Mouse (Mus musculus) heart, postnatal 36 days (tissue): Measurements from ENCODE around the gene Prdm9. TPM values are rescaled to one million over a fixed set of nuclear protein-coding genes. Genes with fewer than 3 reads are reported as not detected.

Experiments used
- DNase-seq, 2 experiments: peaks; one replicate each; pipeline ENCODE4 v3.0.0; 2021 to 2022
- intact Hi-C: fragments of 180-260 bp; cut with DNase I; formaldehyde crosslinking; loops from one replicate; pipeline ENCODE4 v1.15.1; 2025
- total RNA-seq, 2 experiments: library from RNA; stranded (reverse); gene quantifications; 2 replicates each; pipeline ENCODE4 v1.2.3; 2021

Gene Prdm9
- total RNA-seq, 2 experiments from 2014 or later, result 1.7 to 1.8 TPM

DNA sequence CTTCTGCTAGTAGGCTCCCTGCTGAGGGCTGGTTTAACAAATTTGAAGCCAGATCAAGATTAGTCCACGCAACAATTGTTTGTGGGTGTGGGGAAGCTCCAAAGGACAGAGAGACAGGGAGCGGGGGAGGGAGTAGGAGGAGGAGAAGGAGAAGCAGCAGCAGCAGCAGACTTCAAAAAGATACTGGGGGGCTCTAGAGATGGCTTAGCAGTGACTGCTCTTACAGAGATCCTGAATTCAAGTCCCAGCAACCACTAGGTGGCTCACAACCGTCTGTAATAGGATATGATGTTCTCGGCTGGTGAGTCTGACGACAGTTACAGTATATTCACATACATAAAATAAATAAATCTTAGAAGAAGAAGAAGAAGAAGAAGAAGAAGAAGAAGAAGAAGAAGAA is 34.0 kb downstream of the Prdm9 start:
- DNase-seq, result peak in 1 of 2 experiments; percentile 16

DNA sequence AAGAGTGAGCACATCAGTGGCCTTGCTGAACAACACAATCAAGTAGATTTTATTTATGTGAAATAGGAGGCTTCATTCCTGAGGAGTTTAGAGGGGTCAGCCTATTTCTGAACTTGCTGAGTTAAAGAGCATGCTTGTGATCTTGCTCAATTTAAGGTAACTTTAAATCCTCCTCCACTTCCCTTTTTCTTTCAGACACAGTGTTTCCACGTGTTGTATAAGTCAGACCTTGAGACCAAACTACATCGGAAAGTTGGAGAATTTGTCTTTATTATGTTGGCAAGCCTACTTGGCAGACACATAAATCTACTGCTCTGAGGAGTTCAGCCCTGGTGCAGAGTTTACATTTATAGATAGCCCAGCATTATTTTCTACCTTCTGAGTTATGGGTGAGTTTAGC is 35.3 kb downstream of the Prdm9 start:
- intact Hi-C loops, result loop anchor here (5.0 kb wide), 1 partner anchor 193 kb away; no protein-coding TSS in a partner anchor
- no peak for DNase-seq

More for the DNA sequence above, 34.0 kb downstream of the Prdm9 start:
- intact Hi-C loops, result no loop called here

DNA sequence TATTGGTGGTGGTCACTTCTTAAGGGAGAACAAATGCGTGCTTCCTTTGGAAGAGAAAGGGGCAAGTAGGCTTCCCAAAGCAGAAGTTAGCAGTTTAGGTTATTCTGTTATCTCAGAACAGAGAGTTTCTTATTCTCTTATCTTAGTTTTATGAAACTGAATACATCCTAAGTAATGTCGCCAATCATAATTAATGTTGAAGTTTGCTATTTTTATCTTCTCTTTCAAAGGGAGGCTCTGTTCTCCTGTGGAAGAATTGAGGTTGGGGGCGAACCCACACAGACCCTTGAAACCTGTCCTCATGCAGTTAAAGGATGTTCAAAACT is 36.4 kb downstream of the Prdm9 start:
- no peak for DNase-seq
- intact Hi-C loops, result loop anchor here (2.0 to 5.0 kb wide), 3 partner anchors 29 to 195 kb away; partner anchors contain the start of genes Psmb1 and Tbp

DNA sequence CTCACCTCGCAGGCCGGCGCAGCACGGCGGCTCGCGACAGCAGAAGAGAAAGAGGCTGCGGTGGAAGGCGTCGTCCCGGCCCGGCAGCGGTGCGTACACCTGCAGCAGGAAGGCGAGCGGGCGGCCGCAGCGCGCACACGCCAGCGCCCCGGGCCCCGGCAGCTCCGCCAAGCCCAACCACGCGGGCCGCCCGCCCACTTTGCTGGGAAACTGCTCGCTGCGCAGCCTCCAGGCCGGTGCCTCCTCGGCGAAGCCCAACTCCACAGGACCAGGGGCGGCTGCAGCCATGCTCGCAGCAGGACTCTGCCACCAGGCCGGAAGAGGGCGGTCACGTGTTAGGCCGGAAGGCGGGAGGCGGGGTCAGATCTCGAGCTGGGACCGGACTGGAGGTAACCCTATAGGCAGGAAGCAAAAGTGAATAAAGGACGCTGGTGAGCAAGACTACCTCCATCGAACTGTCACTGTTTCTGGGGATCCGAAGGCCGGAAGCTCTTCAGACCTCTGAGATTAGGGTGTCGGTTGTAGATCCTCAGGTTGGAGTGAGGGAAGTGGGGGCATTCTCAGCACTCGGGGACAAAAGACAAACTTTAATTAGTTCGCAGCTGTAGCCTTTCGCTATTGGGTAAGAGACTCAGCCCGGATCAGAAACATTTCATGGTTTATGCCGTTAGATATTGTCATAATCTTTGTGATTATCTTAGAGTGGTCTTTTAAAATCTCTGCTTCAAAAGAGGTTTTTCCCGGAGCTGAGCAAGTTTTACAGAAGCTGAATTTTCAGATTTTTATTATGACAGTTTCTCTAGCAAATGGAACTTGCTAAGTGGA is 37.0 kb downstream of the Prdm9 start, which contains the start of gene Pdcd2:
Gene Pdcd2 (minus strand): TSS at position 316 of the 825 bp plus-strand sequence.
- intact Hi-C loops, result loop anchor here (2.0 to 5.0 kb wide), 3 partner anchors 28 to 195 kb away; partner anchors contain the start of genes Psmb1 and Tbp
- peak; percentile 94 for DNase-seq

DNA sequence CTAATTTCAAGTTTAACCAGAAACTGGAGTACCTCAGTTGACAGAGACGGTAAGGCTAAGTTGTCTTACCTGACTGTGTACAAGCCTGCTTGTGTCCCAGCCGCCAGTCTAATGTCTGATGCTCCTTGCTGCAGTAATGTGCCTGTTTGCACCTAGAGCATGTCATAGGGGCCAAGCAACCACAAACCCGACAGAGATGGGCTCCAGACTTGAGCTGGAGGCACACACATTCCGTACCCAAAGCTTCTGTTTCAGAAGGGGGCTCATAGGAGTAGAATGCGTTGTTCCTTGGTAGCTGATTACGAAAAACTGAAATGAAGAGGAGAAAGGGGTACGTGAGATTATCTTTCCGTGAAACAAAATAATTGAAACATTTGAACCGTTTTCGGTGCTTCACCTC is 37.9 kb downstream of the Prdm9 start:
- no peak for DNase-seq
- intact Hi-C loops, result loop anchor here (2.0 to 5.0 kb wide), 3 partner anchors 28 to 196 kb away; partner anchors contain the start of genes Psmb1 and Tbp

DNA sequence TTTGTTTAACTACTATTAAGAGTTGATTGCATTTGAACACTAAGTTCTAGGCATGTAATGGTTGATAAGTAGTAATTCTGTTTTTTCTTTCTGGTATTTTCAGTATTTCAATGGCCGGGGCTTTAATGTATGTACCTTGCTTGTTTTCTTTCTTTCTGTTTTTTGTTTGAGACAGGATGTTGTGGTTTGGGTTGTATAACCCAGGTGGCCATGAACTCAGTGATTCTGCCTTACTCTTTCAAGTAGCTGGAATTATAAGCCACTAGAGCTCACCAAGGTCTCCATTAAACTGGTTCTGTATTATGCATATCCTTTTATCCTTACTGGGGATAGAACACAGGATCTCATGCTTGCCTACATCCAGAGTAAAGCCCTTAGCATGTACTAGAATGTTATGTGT is 45.4 kb downstream of the Prdm9 start:
- DNase-seq, result no peak
- intact Hi-C loops, result no loop called here

DNA sequence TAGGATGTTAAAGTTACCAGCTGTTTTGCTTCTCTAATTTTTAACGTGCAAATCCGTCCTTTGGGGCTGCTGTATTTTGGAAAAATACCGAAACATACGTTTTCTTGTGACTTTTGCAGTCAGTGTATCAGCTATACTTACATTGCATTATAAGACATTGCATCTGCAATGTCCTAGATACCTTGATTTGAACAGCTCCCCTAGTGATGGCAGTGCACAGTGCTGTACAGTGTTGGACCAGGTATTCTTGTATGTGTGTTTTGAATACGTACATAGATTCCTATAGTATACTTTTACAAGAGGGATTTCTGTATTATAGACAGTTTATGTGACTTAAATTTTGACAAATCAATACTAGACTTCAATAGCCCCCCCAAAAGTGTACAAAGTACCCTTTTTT is 46.0 kb downstream of the Prdm9 start:
- intact Hi-C loops, result no loop called here
- no peak for DNase-seq

DNA sequence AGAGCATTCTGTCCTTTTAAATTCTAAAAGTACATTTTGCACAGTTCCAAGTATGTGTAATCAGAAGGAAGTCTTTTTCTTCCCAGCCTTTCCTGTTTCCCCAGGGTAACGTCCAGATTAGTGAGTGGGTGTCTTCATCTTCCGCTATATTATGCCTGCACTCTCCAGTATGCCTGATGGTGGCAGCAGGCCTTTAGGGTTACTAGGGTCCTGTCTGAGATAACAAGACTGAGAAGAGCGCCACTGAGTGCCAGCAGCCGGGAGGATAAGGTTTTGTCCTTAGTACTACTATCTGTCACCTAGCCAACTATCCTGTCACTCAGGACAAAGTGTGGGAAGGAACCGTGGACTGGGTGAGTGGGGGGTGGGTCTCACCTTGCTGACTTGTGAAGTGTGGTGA is 46.4 kb downstream of the Prdm9 start:
- intact Hi-C loops, result no loop called here
- no peak for DNase-seq

DNA sequence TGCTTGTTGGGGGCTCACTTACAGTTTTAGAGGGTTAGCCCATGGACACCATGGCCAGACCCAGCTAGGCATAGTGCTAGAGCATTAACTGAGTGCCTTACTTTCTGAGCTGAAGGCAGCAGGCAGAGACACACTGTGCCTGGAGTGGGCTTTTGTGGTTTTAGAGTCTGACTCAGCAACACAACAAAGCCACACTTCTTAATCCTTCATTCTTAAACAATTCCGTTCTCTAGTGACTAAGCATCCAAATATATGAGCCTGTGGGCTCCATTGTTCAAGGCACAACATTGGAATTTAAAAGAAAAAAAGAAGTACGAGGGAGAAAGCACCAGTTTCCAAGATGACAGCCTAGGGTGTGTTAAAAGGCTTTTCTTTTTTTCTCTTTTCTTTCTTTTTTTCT is 53.5 kb downstream of the Prdm9 start:
- intact Hi-C loops, result no loop called here
- DNase-seq, result no peak

DNA sequence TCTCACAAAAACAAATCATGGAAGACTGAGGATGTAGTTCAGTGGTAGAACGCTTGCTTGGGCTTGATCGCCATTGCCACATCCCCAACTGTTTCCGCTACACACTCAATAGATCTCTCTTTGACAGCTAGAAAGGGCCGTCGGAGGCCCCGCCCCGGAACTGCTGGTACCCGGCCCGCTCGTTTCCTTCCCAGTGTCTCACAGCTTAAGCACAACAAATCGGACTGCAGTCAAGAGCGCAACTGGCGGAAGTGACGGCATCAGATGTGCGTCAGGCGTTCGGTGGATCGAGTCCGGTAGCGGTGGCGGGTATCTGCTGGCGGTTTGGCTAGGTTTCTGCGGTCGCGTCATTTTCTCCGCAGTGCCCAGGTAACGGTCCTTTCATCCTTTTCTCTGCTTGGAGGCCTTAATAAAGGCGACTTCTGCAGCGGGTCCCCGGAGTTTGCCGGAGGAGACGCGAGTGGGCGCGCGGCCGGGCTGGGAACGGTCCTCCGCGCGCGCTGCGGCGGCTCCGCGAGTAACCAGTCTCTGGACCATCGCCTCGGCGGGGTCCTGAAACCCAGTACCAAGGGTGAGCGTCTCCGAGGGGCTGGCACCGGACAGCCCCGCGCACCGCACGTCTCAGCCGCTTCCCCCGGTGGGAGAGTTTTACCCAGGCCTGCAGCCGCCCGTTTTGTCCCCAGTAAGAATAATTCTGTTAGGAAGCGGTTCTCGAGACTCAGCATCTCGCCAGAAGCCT is 64.3 kb downstream of the Prdm9 start, which contains the start of the genes Psmb1 and Tbp:
Gene Psmb1 (minus strand): TSS at position 96 of the 739 bp plus-strand sequence.
Gene Tbp (plus strand): TSS at position 233 of the 739 bp plus-strand sequence.
- intact Hi-C loops, result loop anchor here (2.0 kb wide), 1 partner anchor 27 kb away; the partner anchor contains the start of gene Pdcd2
- peak; percentile 94 to 96 for DNase-seq

DNA sequence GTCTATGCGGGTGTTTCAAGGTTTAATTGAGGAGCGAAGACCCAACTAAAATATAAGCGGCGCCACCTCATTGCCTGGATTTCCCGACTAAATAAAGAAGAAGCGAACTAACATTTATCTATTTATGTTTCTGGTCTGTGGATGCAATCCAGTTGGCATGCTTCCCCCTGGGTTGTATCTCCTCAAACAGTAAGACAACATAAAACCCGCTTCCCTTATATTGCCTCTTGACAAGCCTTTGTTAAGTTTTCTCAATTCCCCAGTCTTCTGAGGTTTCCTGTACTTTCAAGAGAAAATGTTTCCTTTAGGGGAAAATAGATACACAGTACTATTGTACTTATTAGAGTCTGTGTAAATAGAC is 65.4 kb downstream of the Prdm9 start:
- intact Hi-C loops, result loop anchor here (2.0 kb wide), 1 partner anchor 28 kb away; the partner anchor contains the start of gene Pdcd2
- no peak for DNase-seq

DNA sequence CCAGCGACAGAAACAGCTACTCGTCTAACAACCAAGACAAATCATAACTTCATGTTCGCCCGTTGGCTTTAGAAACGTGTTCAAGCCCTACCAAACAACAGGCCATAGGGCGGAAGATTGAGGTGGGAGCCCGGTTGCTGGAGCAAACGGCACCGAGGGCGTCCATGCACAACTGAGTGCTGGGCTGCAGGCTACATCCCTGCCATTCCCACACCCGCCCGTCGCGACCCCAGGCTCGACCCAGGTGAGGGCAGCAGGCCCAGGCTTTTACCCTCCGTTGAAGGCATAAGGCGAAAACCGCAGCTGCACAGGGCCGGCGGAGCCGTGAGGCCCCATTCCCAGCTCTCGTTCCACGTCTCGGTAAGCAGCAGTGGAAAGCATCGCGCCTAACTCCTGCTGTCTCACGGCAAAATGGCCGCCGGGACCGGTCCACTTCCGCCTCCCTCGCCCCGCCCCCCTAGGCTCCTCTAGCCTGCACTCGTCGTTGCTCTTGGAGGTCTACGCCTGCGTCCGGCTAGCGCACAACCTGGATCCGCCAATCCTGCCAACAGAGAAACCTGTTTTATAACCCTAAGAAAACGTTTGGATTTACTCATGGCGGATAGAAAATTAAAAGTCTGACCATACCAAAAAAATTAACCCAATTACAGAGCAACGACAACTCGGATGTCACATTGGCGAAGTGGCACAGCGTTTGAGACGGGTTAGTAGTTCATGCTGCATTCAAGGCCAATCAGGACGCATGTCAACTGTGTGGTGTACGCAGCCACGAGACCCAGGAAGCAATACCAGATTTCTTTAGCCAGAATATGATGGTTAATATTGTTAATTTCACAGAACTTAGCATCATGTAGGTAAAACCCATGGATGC is 66.0 kb downstream of the Prdm9 start:
- peak; percentile 91 to 95 for DNase-seq
- intact Hi-C loops, result loop anchor here (2.0 kb wide), 1 partner anchor 29 kb away; the partner anchor contains the start of gene Pdcd2

Other genes starting within 250 kb of the Prdm9 start
- gene Dll1, start 187.5 kb downstream of the Prdm9 start, total RNA-seq, result 1 to 10 TPM; 6.2 to 7.0 TPM
- 10 to 100 TPM; 11.4 to 11.9 TPM for gene Fam120b, start 168.2 kb downstream of the Prdm9 start, total RNA-seq
- 100 to 1,000 TPM; 123 to 127 TPM for gene Psmb1, start 64.6 kb downstream of the Prdm9 start, total RNA-seq
- gene Tbp, start 64.5 kb downstream of the Prdm9 start, total RNA-seq, result 10 to 100 TPM in 1 of 2 experiments, 1 to 10 TPM in 1; 8.2 to 12.8 TPM
- 10 to 100 TPM; 14.8 to 19.7 TPM for gene Pdcd2, start 37.1 kb downstream of the Prdm9 start, total RNA-seq
- gene Chd1, start 140.6 kb upstream of the Prdm9 start, total RNA-seq, result 10 to 100 TPM; 20.6 to 20.8 TPM